22 mouse cellular contexts compared by ENCODE assay signal in the genomic region with DNA sequence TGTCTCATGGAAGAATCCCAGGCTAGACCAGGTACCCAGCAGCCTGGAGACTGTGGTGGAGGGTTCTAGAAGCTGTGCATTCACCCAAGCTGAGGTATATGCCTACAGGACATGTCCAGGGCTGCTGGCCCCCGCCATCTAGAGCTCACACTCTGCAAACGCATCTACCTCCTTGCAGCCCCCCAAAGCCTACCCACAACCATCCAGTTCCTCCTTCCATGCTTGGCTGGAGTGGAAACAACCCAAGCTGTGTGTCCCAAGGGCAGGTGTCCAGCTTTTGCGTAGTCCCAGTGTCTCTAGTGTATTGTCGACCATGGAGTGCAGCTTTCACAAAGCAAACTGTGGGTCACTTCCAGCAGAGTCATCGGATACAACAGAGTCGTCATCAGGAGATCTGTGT. TPM values are rescaled to one million over a fixed set of nuclear protein-coding genes. Genes with fewer than 3 reads are reported as not detected.
A peak's percentile ranks its signal among the peaks of the same experiment; 100 is the strongest.
DNase-seq lines count a peak whose midpoint lies in the region; ATAC-seq and TF ChIP-seq lines count a peak whose summit lies in the region.
"Had no signal": no experiment of that assay in that cellular context is flagged by ENCODE, and none has a peak within 500 bp of the region (broad histone marks: within the 10 kb centered on the region; RNA-seq: fewer than 3 reads in every experiment).

No protein-coding gene starts in this region.

- H3K9ac ChIP-seq in hindbrain, embryonic 13.5 days: 0 out of 2 replicates have a peak overlapping the region, but pooled peaks have one; percentile 3
- H3K9ac ChIP-seq: embryonic facial prominence, embryonic 12.5 days; forebrain, embryonic 13.5 days; forebrain, embryonic 15.5 days; forebrain, postnatal 0 days had no signal

- no peaks in the 10 kb centered on the region for H3K9me3 ChIP-seq in hindbrain, embryonic 13.5 days
- H3K9me3 ChIP-seq in hindbrain, embryonic 10.5 days: no peaks in the 10 kb centered on the region
- H3K9me3 ChIP-seq: embryonic facial prominence, embryonic 10.5 days; embryonic facial prominence, embryonic 12.5 days; forebrain, embryonic 13.5 days; forebrain, embryonic 15.5 days; G1E had no signal

- peak; percentile 17 for DNase-seq in cerebellum, adult 11-12 months
- no peak for DNase-seq in cerebellum, adult 11 months
- DNase-seq in cerebellum, adult 9-10 months: peak; percentile 19
- DNase-seq in cerebellum, adult 18-20 months: no peak
- no peak for DNase-seq in hindbrain, embryonic 10.5 days (ENCODE audit: low spot score)
- no peak for DNase-seq in testis, postnatal 10 days (ENCODE audit: low spot score)
- DNase-seq: adrenal gland, adult 8-10 months; adrenal gland, postnatal 14 days; adrenal gland, postnatal 36 days; B cell, adult 2 months; cerebellum, postnatal 25 days; forebrain, postnatal 0 days had no signal

- WGBS in hindbrain, embryonic 13.5 days: 81% methylated on average over 6 of the region's 6 CpGs
- WGBS in hindbrain, embryonic 10.5 days: 85% methylated on average over 6 of the region's 6 CpGs

- TF ChIP-seq CTCF in testis, adult 2 months (IDR thresholded peaks at IDR 0.05; ENCODE audit: control insufficient read depth, insufficient read depth, insufficient replicate concordance, low read depth, low read length): no peak

- peaks cover 19% of the 10 kb centered on the region for H3K27me3 ChIP-seq in hindbrain, embryonic 13.5 days
- H3K27me3 ChIP-seq in hindbrain, embryonic 10.5 days (ENCODE audit: insufficient read depth, poor library complexity, severe bottlenecking): peaks cover 39% of the 10 kb centered on the region
- no peaks in the 10 kb centered on the region for H3K27me3 ChIP-seq in testis, adult 2 months (ENCODE audit: control insufficient read depth, insufficient read depth, low read length)
- H3K27me3 ChIP-seq: forebrain, embryonic 15.5 days had no signal

- TF ChIP-seq POLR2A in testis, adult 2 months (IDR thresholded peaks at IDR 0.05; ENCODE audit: control insufficient read depth, low read depth, low read length): no peak

- no peak for ATAC-seq in hindbrain, embryonic 13.5 days (ENCODE audit: low FRiP score)
- ATAC-seq: activated CD4-positive, CD25-positive, alpha-beta regulatory T cell, adult 4 months; CD4-positive, CD25-positive, alpha-beta regulatory T cell, adult 4 months; forebrain, embryonic 13.5 days; forebrain, embryonic 15.5 days; forebrain, postnatal 0 days; Patski had no signal

- peaks cover 25% of the 10 kb centered on the region for H3K4me1 ChIP-seq in hindbrain, embryonic 13.5 days (replicated peaks)
- peaks cover 43% of the 10 kb centered on the region for H3K4me1 ChIP-seq in hindbrain, embryonic 10.5 days (replicated peaks)
- peaks cover 20% of the 10 kb centered on the region for H3K4me1 ChIP-seq in testis, adult 2 months (ENCODE audit: control insufficient read depth, insufficient read depth, low read length)

- H3K4me3 ChIP-seq in hindbrain, embryonic 13.5 days: no peak overlapping the region
- H3K4me3 ChIP-seq in hindbrain, embryonic 10.5 days: no peak overlapping the region
- H3K4me3 ChIP-seq in testis, adult 2 months (ENCODE audit: control insufficient read depth, low read depth, low read length): peak overlapping the region; percentile 88
- H3K4me3 ChIP-seq: embryonic facial prominence, embryonic 10.5 days; embryonic facial prominence, embryonic 12.5 days; forebrain, embryonic 13.5 days; forebrain, embryonic 15.5 days had no signal

- H3K36me3 ChIP-seq in hindbrain, embryonic 13.5 days: no peaks in the 10 kb centered on the region
- no peaks in the 10 kb centered on the region for H3K36me3 ChIP-seq in hindbrain, embryonic 10.5 days
- H3K36me3 ChIP-seq in testis, adult 2 months (ENCODE audit: control insufficient read depth, insufficient read depth, low read length): no peaks in the 10 kb centered on the region
- H3K36me3 ChIP-seq: embryonic facial prominence, embryonic 10.5 days; embryonic facial prominence, embryonic 12.5 days; forebrain, embryonic 15.5 days; G1E had no signal

- H3K27ac ChIP-seq in hindbrain, embryonic 13.5 days: no peak overlapping the region
- no peak overlapping the region for H3K27ac ChIP-seq in hindbrain, embryonic 10.5 days
- no peak overlapping the region for H3K27ac ChIP-seq in testis, adult 2 months (ENCODE audit: control insufficient read depth, insufficient read depth, low read depth, low read length)
- H3K27ac ChIP-seq: embryonic facial prominence, embryonic 10.5 days; embryonic facial prominence, embryonic 12.5 days; forebrain, embryonic 13.5 days; forebrain, embryonic 15.5 days had no signal

- H3K4me2 ChIP-seq in hindbrain, embryonic 13.5 days: no peak overlapping the region
- H3K4me2 ChIP-seq: embryonic facial prominence, embryonic 12.5 days; forebrain, embryonic 13.5 days; forebrain, embryonic 15.5 days had no signal

RNA-seq across cellular contexts. Expression of a gene that starts 2.1 kb away (rescaled TPM):
- 0.13 and 0.25 TPM in 2 replicates for polyA plus RNA-seq in hindbrain, embryonic 13.5 days (2015; fragmentation: Nextera tagmentation; extraction: Ambion mirVana)
- polyA plus RNA-seq in hindbrain, embryonic 10.5 days (2016; fragmentation: Nextera tagmentation; extraction: Ambion mirVana): 0.31 and 0.68 TPM in 2 replicates
- polyA plus RNA-seq in testis, adult 2 months (2012; rRNA removed): 111 and 124 TPM in 2 replicates
- polyA plus RNA-seq: activated CD4-positive, CD25-positive, alpha-beta regulatory T cell, adult 4 months; CD4-positive, CD25-positive, alpha-beta regulatory T cell, adult 4 months; Patski had no signal

RNA-seq across cellular contexts. Expression of a gene that starts 30.0 kb away (rescaled TPM):
- polyA plus RNA-seq in hindbrain, embryonic 13.5 days (2015; fragmentation: Nextera tagmentation; extraction: Ambion mirVana): 0.56 and 0.57 TPM in 2 replicates
- polyA plus RNA-seq in hindbrain, embryonic 10.5 days (2016; fragmentation: Nextera tagmentation; extraction: Ambion mirVana): 0.65 and 0.68 TPM in 2 replicates
- 19.9 and 27.8 TPM in 2 replicates for polyA plus RNA-seq in testis, adult 2 months (2012; rRNA removed)
- polyA plus RNA-seq: activated CD4-positive, CD25-positive, alpha-beta regulatory T cell, adult 4 months; CD4-positive, CD25-positive, alpha-beta regulatory T cell, adult 4 months; G1E; Patski had no signal

RNA-seq across cellular contexts. Expression of a gene that starts 31.7 kb away (rescaled TPM):
- 44.1 and 48.8 TPM in 2 replicates for polyA plus RNA-seq in hindbrain, embryonic 13.5 days (2015; fragmentation: Nextera tagmentation; extraction: Ambion mirVana)
- 47.4 and 51.5 TPM in 2 replicates for polyA plus RNA-seq in hindbrain, embryonic 10.5 days (2016; fragmentation: Nextera tagmentation; extraction: Ambion mirVana)
- 1.6 and 1.7 TPM in 2 replicates for polyA plus RNA-seq in testis, adult 2 months (2012; rRNA removed)
- polyA plus RNA-seq: G1E had no signal

Comparison
In these comparisons a context has a peak if more than half of its experiments do, and no peak if none do; other contexts are left out.
1. DNase-seq: peak in cerebellum, adult 11-12 months (single experiment) and cerebellum, adult 9-10 months (single experiment); none in cerebellum, adult 11 months (single experiment), cerebellum, adult 18-20 months (0 of 2), hindbrain, embryonic 10.5 days (single experiment) and testis, postnatal 10 days (single experiment).
2. RNA of a gene that starts 2.1 kb away (polyA plus RNA-seq): 111 to 124 TPM in testis, adult 2 months; 0.31 to 0.68 TPM in hindbrain, embryonic 10.5 days and 0.13 to 0.25 TPM in hindbrain, embryonic 13.5 days; every median in the first group is over 10 times any median in the second.
3. RNA of a gene that starts 30.0 kb away (polyA plus RNA-seq): 19.9 to 27.8 TPM in testis, adult 2 months; 0.65 to 0.68 TPM in hindbrain, embryonic 10.5 days and 0.56 to 0.57 TPM in hindbrain, embryonic 13.5 days; every median in the first group is over 10 times any median in the second.
4. RNA of a gene that starts 31.7 kb away (polyA plus RNA-seq): 47.4 to 51.5 TPM in hindbrain, embryonic 10.5 days and 44.1 to 48.8 TPM in hindbrain, embryonic 13.5 days; 1.6 to 1.7 TPM in testis, adult 2 months; every median in the first group is over 10 times any median in the second.